In the genomic region with DNA sequence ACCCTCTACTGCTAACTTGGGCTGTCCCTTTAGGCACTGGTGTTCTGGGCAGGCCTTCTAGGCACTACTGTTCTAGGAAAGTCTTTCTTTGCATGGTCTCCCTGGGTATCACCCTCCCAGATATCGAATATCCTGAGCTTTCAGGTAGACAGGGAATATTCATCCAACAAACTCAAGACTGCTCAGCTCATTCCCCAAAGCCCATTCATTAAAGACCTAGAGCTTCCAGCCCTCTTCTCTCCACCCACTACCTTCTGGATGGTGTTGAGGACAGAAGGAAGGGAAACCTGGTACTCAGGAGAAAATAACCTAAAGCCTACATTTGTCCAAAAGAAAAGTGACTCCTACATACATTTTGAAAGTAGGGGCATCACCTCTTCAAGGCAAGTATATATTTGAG, we compare ENCODE assay signal across 22 mouse cellular contexts.
DNase-seq lines count a peak whose midpoint lies in the region; ATAC-seq lines count a peak whose summit lies in the region.
"Had no signal": no experiment of that assay in that cellular context is flagged by ENCODE, and none has a peak within 500 bp of the region (broad histone marks: within the 10 kb centered on the region; RNA-seq: fewer than 3 reads in every experiment).

No protein-coding gene starts in this region.

- DNase-seq in frontal cortex, postnatal 25 days (ENCODE audit: low spot score in 2 of 2): no peak
- DNase-seq in heart, adult 11 months: peak; percentile 59
- DNase-seq in heart, adult 8-10 months (ENCODE audit: low spot score): no peak
- peak; percentile 33 for DNase-seq in brain, adult 2 months (ENCODE audit: low read depth, low spot score)
- peak; percentile 13 for DNase-seq in telencephalon, adult 2 months (ENCODE audit: low read depth, low spot score)
- no peak for DNase-seq in adrenal gland, adult 2 months
- DNase-seq: adrenal gland, adult 8-10 months; adrenal gland, postnatal 10 days; adrenal gland, postnatal 14 days; adrenal gland, postnatal 25 days; adrenal gland, postnatal 36 days; B cell, adult 2 months; cerebellum, adult 11 months; cerebellum, adult 11-12 months; cerebellum, adult 18-20 months; cerebellum, adult 2 months had no signal

- H3K4me1 ChIP-seq in hindbrain, embryonic 12.5 days: no peaks in the 10 kb centered on the region

- peak; percentile 62; the same call in 1 of the 2 replicates for ATAC-seq in frontal cortex, adult (ENCODE audit: low TSS enrichment)
- no peak for ATAC-seq in hindbrain, embryonic 12.5 days (ENCODE audit: low FRiP score)
- ATAC-seq: activated CD4-positive, CD25-positive, alpha-beta regulatory T cell, adult 4 months; CD4-positive, CD25-positive, alpha-beta regulatory T cell, adult 4 months; Patski had no signal

- no peak overlapping the region for H3K4me2 ChIP-seq in hindbrain, embryonic 12.5 days (replicated peaks)

- H3K36me3 ChIP-seq in hindbrain, embryonic 12.5 days: no peaks in the 10 kb centered on the region
- H3K36me3 ChIP-seq: G1E had no signal

- no peaks in the 10 kb centered on the region for H3K9me3 ChIP-seq in hindbrain, embryonic 12.5 days (replicated peaks)

- H3K27ac ChIP-seq in hindbrain, embryonic 12.5 days: no peak overlapping the region

- WGBS in hindbrain, embryonic 12.5 days: 79% methylated on average over 1 of the region's 1 CpGs

- no peak overlapping the region for H3K9ac ChIP-seq in hindbrain, embryonic 12.5 days

- H3K27me3 ChIP-seq in hindbrain, embryonic 12.5 days: no peaks in the 10 kb centered on the region
- H3K27me3 ChIP-seq: Patski had no signal

- H3K4me3 ChIP-seq in hindbrain, embryonic 12.5 days: no peak overlapping the region

Comparison
In these comparisons a context has a peak if more than half of its experiments do, and no peak if none do; other contexts are left out.
1. DNase-seq: peak in heart, adult 11 months (single experiment), brain, adult 2 months (single experiment) and telencephalon, adult 2 months (single experiment); none in frontal cortex, postnatal 25 days (0 of 2), heart, adult 8-10 months (single experiment) and adrenal gland, adult 2 months (single experiment).